Mouse (Mus musculus): ENCODE measurements around the gene Dgkb. TPM values are rescaled to one million over a fixed set of nuclear protein-coding genes. Genes with fewer than 3 reads are reported as not detected.

Gene Dgkb
- under 1 TPM in 1 of 2 experiments, not detected in 1; 0.60 TPM for polyA plus RNA-seq (2012; fragmentation: generic; extraction: Trizol)

DNA sequence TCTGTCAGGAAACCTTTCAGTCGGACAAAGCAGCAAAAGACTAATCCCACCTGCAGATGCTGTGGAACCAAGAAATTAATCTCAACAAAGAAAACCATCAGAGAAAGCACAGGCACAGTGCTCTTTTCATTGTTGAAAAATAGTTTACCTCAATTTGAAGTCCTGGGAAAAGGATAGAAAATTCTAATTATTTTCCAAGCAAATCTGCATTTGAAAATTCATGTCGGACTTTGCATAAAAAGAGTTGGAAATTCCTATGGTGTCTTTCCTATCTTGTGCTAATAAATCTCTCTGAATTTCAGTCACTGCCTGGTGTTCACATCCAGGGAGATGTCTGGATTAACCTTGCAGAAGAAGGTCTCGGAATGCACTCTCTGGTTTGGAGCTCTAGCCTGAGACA, at the start of gene Dgkb:
Gene Dgkb (plus strand): TSS at position 301 of the 400 bp plus-strand sequence.

Data from C3H10T1/2 (cell line).